Mouse (Mus musculus) heart, embryonic 10.5 days (tissue): ENCODE results near the gene Flnb. TPM values are rescaled to one million over a fixed set of nuclear protein-coding genes. Genes with fewer than 3 reads are reported as not detected.

ENCODE experiments used
- DNase-seq: peaks from one replicate; pipeline ENCODE4 v3.0.0-alpha.2; 2017; ENCODE audit warnings: low spot score
- H3K27ac ChIP-seq: fragments of 300-500 bp; sonication (generic); 2 replicates; pipeline ENCODE4 v1.5.1; 2016; ENCODE audit warnings: mild to moderate bottlenecking
- H3K27me3 ChIP-seq: fragments of 300-500 bp; sonication (generic); 2 replicates; pipeline ENCODE4 v1.6.1; 2016; ENCODE audit warnings: mild to moderate bottlenecking; ENCODE audit not compliant: poor library complexity, insufficient read depth, severe bottlenecking
- H3K36me3 ChIP-seq: fragments of 300-500 bp; sonication (generic); 2 replicates; pipeline ENCODE4 v1.6.1; 2016; ENCODE audit warnings: mild to moderate bottlenecking, moderate library complexity
- H3K4me1 ChIP-seq: fragments of 300-500 bp; sonication (generic); 2 replicates; pipeline ENCODE4 v1.6.1; 2016; ENCODE audit warnings: mild to moderate bottlenecking
- H3K4me3 ChIP-seq: fragments of 300-500 bp; sonication (generic); 2 replicates; pipeline ENCODE4 v1.5.1; 2016; ENCODE audit warnings: mild to moderate bottlenecking, moderate library complexity
- H3K9me3 ChIP-seq: fragments of 300-500 bp; sonication (generic); 2 replicates; pipeline ENCODE4 v1.6.1; 2016; ENCODE audit warnings: mild to moderate bottlenecking, moderate library complexity
- WGBS: fragments of 180-500 bp; shearing (Covaris S2); methylation state at CpG from one replicate; pipeline ENCODE4 v1.1.7; 2016; 5-methylcytosine and 5-hydroxymethylcytosine counted together
- polyA plus RNA-seq: library from polyadenylated mRNA; unstranded; fragments of >200 nt; fragmentation: Nextera tagmentation; extraction: Ambion mirVana; gene quantifications from 2 replicates; pipeline ENCODE4 v1.2.1, GENCODE M21; 2016

The Flnb gene
- 15.2 and 18.5 TPM in 2 replicates for polyA plus RNA-seq

DNA sequence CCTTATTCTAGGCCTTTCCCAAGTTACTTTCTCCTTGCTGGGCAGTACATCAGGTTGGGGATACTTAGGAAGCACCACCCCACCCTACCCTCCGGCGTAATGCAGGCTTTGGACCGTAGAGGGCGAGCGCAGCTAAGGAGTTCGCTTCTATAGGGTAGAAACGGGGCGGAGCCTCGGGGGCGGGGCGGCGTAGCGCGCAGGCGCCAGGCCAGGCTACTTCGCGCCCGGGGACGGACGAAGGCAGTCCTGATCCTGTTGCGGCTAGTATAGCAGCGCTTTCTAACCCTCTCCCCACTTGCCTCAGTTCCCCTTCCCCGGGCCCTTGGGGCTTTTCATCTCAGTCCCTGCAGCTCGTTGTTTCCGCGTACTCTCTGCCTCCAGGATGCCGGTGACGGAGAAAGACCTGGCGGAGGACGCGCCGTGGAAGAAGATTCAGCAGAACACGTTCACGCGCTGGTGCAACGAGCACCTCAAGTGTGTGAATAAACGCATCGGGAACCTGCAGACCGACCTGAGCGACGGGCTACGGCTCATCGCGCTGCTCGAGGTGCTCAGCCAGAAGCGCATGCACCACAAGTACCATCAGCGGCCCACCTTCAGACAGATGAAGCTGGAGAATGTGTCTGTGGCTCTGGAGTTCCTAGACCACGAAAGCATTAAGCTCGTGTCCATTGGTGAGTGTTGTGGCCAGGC is at the start of gene Flnb:
Gene Flnb, plus strand, starts transcription at position 188 of the 693 bp plus-strand sequence.
- no peaks in the 10 kb centered on the region for H3K36me3 ChIP-seq
- DNase-seq: peak; percentile 96
- H3K27ac ChIP-seq: peak within 1 kb of the TSS; percentile 83
- WGBS: under 1% methylated on average over 49 of the region's 49 CpGs
- no peaks in the 10 kb centered on the region for H3K9me3 ChIP-seq
- peaks cover 46% of the 10 kb centered on the region for H3K4me1 ChIP-seq
- H3K27me3 ChIP-seq: no peaks in the 10 kb centered on the region
- H3K4me3 ChIP-seq: peak within 1 kb of the TSS; percentile 78

DNA sequence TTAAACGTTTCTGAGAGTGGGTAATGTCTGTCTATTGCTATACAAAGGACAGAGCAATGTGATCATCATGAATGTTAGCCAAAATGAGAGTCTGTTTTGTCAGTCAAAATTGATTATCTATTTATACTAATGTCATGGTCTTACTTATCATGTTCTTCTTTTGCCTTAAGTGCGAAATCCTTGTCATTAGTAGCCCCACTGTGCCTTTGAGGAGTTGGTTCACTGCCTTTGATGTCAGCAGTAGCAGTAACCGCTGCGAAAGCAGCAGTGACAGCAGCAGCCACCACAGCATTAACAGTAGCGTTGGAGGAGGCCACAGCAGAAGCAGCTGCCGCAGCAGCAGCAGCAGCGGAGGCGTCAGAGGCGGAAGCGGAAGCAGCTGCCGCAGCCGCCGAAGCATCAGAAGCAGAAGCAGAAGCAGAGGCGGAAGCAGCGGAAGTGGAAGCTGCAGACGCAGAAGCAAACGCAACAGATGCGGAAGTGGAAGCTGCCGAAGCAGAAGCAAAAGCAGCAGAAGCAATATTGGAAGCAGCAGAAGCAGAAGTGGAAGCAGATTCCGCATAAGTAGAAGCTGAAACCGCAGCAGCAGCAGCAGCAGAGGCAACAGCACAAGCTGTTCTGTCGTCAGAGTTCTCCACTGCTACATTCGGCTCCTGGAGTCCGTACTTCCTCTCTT is 43.9 kb upstream of the Flnb start:
- peak; percentile 85 for DNase-seq
- H3K27me3 ChIP-seq: no peaks in the 10 kb centered on the region
- peak overlapping the region; percentile 60 for H3K4me3 ChIP-seq
- H3K9me3 ChIP-seq: no peaks in the 10 kb centered on the region
- 0 out of 2 replicates have a peak, but pooled peaks cover 4% of the 10 kb centered on the region for H3K4me1 ChIP-seq
- WGBS: 24% methylated on average over 24 of the region's 24 CpGs
- H3K27ac ChIP-seq: peak overlapping the region; percentile 87
- H3K36me3 ChIP-seq: no peaks in the 10 kb centered on the region

DNA sequence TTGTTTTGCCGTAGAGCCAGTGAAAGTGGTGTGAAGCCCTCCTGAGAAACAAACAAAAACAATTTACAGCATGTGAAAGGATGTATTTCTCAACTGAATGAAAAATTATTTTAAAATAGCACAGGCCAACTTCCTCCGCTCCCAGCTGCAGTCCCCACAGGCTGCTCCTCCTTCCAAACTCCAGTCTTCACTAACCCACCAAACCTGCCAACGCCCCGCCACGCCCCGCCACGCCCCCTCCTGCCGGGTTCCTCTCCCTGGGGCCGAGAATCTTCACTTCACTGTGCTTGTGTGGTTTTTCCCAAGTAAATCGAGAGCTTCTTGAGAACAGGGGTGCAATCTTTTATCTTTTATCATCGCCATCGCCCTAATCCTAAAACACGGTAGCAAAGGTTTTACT is 31.7 kb upstream of the Flnb start:
- WGBS: 30% methylated on average over 13 of the region's 13 CpGs

DNA sequence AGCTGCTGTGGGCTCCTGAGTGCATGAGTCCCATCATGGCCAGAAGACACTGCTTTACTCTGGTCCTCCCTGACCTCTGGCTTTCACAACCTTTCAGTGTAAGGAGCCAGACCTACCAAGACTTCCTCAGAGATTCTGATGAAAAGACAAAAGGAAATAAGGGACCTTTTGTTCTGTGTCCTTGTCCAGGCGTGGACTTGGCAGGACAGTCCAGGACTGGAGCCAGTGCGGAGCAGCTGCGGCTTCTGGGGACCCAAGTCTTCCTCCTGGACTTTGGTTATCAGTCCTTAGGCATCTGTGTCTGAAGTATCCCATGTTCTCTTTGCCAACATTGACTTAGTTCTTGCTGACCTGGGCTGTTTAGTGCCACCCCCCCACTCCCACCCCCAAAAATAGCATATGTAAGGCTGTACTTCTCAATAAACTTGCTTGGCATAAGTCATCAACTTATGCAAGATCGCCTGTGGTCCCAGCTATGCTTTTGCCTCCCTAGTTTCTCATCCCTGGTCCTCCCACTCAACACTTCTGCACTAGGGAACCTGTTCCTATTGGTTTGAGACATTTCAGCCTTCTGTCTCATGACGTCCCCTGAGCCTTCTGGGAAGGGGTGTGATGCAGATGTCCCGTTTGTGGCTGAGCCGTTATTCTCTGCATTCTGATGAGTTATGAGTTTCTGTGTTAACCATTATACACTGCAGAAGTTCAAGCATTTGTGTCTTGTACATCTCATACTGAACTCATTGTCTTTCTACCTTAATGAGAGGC is 28.3 kb upstream of the Flnb start:
- peaks cover 4% of the 10 kb centered on the region; the same call in 1 of the 2 replicates for H3K27me3 ChIP-seq
- DNase-seq: no peak
- H3K4me1 ChIP-seq: peaks cover 7% of the 10 kb centered on the region; the same call in 1 of the 2 replicates
- no peak overlapping the region for H3K27ac ChIP-seq
- no peak overlapping the region for H3K4me3 ChIP-seq
- WGBS: 81% methylated on average over 7 of the region's 7 CpGs
- H3K36me3 ChIP-seq: no peaks in the 10 kb centered on the region
- H3K9me3 ChIP-seq: no peaks in the 10 kb centered on the region

More for the DNA sequence above, 31.7 kb upstream of the Flnb start:
- DNase-seq: no peak
- Histone ChIP-seq H3K27me3 (no peaks in the 10 kb centered on the region), H3K27ac (no peak overlapping the region), H3K4me3 (no peak overlapping the region), H3K36me3 (no peaks in the 10 kb centered on the region), H3K4me1 (no peaks in the 10 kb centered on the region; the same call in 1 of the 2 replicates), H3K9me3 (no peaks in the 10 kb centered on the region)

DNA sequence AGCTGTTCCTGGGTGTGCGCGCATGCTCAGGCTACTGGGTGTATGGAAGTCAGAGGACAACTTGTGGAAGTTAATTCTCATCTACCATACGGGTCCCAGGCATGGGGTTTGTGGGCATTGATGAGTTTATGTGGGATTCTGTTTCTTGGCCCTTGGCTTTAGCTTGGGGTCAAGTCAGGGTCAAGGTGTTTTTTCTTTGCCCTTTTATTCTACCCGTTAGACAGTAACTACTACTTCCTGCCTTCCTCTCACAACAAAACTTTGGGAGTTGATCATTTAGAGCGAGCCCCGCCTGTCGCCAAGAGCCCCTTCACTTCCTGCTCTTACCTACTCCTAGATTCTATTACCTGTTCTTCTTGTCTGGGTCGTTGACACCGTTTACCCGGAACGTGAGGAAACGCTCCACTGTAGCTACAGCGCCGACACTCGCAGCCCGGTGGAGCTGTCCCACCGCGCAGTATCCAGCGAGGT is 26.7 kb upstream of the Flnb start:
- Histone ChIP-seq H3K27ac (peak overlapping the region; percentile 37; the same call in 1 of the 2 replicates), H3K9me3 (no peaks in the 10 kb centered on the region), H3K36me3 (no peaks in the 10 kb centered on the region), H3K4me3 (peak overlapping the region; percentile 62), H3K27me3 (peaks cover 4% of the 10 kb centered on the region; the same call in 1 of the 2 replicates), H3K4me1 (peaks cover 7% of the 10 kb centered on the region; the same call in 1 of the 2 replicates)
- WGBS: 12% methylated on average over 19 of the region's 19 CpGs
- DNase-seq: no peak

DNA sequence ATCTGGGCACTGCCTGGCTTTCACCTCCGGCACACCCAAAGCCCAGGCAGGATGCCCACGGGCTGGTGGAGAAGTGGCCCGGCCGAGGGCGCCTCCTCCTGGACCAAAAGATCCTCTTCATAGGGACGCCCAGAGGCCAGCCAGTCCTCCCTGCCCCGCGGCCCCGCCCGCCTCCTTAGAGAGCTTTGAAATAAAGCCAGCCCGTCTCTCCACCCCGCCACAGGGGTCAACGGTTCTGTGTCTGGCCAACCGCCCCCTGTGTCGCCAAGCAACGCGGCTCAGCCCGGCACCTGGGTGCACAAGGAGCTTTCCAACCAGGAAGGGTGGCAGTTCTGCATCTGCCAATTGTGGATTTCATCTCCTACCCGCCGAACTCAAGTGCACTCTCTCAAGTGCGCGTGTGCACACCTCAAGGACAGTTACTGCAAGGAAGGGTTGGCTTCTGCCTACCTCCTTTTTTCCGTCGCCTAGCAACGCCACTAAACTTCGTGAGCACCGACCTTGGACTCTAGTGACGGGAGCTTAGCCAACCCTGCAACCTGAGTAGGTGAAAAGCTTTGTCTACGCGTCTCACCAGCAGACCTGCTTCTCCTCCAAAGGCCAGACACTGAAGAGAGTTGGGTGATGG is 26.1 kb upstream of the Flnb start, which contains the start of gene Gm26661:
Gene Gm26661, plus strand, starts transcription at position 56 of the 628 bp plus-strand sequence.
- 2% methylated on average over 30 of the region's 30 CpGs for WGBS

DNA sequence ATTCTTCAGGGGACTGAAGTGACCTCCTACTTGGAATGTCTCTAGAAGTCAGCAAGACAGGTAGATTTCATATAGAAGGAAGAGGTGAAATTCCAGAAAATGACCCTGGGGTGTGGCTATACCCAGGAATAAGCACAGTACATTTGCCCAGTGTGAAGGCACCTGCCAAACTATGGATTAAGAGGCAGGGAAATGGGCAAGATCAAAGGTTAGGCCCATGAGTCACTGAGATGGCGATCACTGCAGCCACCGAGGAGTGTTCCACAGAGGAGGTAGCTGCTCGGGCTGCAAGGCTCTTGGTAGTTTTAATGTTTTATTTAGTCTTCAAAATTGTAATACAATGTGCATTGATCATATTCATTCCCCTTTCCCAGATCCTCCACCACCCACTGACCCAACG is 21.8 kb upstream of the Flnb start:
- H3K4me3 ChIP-seq: no peak overlapping the region
- H3K27ac ChIP-seq: no peak overlapping the region
- H3K4me1 ChIP-seq: peaks cover 7% of the 10 kb centered on the region; the same call in 1 of the 2 replicates
- no peaks in the 10 kb centered on the region for H3K36me3 ChIP-seq
- WGBS: 78% methylated on average over 4 of the region's 4 CpGs
- peaks cover 4% of the 10 kb centered on the region; the same call in 1 of the 2 replicates for H3K27me3 ChIP-seq
- no peaks in the 10 kb centered on the region for H3K9me3 ChIP-seq
- DNase-seq: no peak

More for the DNA sequence above, 26.1 kb upstream of the Flnb start, which contains the start of gene Gm26661:
- H3K4me3 ChIP-seq: peak within 1 kb of the TSS; percentile 62
- H3K27me3 ChIP-seq: peaks cover 4% of the 10 kb centered on the region; the same call in 1 of the 2 replicates
- H3K36me3 ChIP-seq: no peaks in the 10 kb centered on the region
- H3K4me1 ChIP-seq: peaks cover 7% of the 10 kb centered on the region; the same call in 1 of the 2 replicates
- H3K9me3 ChIP-seq: no peaks in the 10 kb centered on the region
- DNase-seq: peak; percentile 78
- peak within 1 kb of the TSS; percentile 37; the same call in 1 of the 2 replicates for H3K27ac ChIP-seq

DNA sequence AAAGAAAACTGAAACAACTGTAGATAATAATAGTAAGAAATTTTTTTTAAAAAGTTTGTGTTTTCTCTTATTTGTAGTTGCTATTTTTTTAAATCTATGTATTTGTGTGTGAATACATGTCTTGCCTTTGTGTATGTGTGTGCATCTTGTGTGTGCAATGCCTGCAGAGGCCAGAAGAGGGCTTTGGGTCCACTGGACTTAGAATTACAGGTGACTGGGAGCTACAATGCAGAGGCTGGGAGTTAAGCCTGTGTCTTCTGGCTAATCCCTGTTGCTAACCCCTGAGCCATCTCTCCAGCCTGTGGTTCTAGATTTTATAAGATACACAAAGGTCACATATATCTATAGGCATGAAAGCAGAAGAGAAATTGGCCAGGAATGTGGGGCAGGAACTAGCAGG is 17.1 kb upstream of the Flnb start:
- Histone ChIP-seq H3K9me3 (no peaks in the 10 kb centered on the region), H3K27ac (no peak overlapping the region), H3K27me3 (no peaks in the 10 kb centered on the region), H3K4me1 (peaks cover 6% of the 10 kb centered on the region; the same call in 1 of the 2 replicates), H3K4me3 (no peak overlapping the region), H3K36me3 (no peaks in the 10 kb centered on the region)
- no peak for DNase-seq

DNA sequence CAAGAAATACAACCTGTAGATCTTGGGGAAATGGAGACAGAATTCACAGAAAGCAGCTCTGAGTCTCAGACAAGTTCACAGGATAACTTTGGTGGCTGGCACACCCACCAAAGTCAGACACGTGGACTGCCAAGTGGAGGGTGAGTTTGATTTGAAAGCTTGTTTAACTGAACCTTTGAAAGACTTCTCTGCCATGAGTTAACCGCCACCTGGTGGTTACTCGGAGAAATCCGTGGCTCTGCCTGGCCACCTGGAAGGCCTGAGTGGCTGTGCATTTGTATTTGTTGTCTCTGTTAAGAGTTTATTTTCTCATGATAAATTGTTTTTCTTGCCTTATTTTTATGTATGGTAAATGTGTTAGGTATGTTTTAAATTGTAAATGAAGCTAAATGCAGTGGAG is 15.9 kb upstream of the Flnb start:
- peaks cover 6% of the 10 kb centered on the region; the same call in 1 of the 2 replicates for H3K4me1 ChIP-seq
- DNase-seq: no peak
- no peak overlapping the region for H3K27ac ChIP-seq
- no peaks in the 10 kb centered on the region for H3K27me3 ChIP-seq
- 13% methylated on average over 4 of the region's 4 CpGs for WGBS
- H3K36me3 ChIP-seq: no peaks in the 10 kb centered on the region
- H3K9me3 ChIP-seq: no peaks in the 10 kb centered on the region
- no peak overlapping the region for H3K4me3 ChIP-seq

DNA sequence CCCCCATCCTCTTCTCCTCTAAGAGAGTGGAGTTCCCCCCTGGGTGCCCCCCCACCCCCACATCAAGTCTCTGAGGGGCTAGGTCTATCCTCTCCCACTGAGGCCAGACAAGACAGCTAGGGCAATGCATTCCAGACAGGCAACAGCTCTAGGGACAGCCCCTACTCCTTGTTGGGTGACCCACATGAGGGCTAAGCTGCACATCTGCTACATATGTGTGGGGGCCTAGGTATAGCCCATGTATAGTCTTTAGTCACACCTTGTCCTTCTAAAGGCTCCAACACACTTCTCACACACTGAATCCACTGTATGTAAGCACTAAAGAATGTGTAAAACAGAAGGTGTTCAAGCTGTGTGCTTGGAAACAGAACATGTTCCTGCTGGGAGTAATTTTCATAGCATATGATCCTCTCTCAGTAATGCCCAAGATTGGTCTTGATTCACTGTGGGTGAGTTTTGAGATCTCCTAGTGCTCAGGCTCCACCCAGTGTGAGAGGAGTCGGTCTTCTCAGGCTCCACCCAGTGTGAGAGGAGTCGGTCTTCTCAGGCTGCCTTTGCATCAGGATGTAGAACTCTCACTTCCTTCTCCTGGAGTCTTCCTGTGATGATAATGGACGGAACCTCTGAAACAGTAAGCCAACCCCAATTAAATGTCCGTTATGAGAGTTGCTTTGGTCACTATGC is 13.7 kb upstream of the Flnb start:
- Histone ChIP-seq H3K36me3 (no peaks in the 10 kb centered on the region), H3K4me3 (no peak overlapping the region), H3K27ac (no peak overlapping the region), H3K27me3 (no peaks in the 10 kb centered on the region), H3K9me3 (no peaks in the 10 kb centered on the region), H3K4me1 (peaks cover 22% of the 10 kb centered on the region)
- no peak for DNase-seq
- WGBS: 45% methylated on average over 4 of the region's 4 CpGs

DNA sequence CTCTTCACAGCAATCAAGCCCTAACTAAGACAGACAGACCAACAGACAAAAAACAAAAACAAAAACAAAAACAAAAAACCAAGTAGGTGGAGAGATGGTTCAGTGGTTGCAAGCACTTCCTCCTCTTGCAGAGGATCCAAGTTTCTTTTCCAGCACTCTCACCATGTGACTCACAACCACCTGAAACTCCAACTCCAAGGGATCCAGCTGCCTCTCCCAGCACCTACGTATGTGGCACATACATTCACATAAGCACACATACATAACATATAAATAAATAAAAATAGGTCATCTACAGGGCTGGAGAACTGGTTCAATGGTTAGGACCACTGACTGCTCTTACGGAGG is 13.2 kb upstream of the Flnb start:
- DNase-seq: no peak
- Histone ChIP-seq H3K4me3 (no peak overlapping the region), H3K4me1 (peaks cover 26% of the 10 kb centered on the region), H3K27ac (no peak overlapping the region), H3K36me3 (no peaks in the 10 kb centered on the region), H3K9me3 (no peaks in the 10 kb centered on the region), H3K27me3 (no peaks in the 10 kb centered on the region)
- WGBS: 89% methylated on average over 2 of the region's 2 CpGs

DNA sequence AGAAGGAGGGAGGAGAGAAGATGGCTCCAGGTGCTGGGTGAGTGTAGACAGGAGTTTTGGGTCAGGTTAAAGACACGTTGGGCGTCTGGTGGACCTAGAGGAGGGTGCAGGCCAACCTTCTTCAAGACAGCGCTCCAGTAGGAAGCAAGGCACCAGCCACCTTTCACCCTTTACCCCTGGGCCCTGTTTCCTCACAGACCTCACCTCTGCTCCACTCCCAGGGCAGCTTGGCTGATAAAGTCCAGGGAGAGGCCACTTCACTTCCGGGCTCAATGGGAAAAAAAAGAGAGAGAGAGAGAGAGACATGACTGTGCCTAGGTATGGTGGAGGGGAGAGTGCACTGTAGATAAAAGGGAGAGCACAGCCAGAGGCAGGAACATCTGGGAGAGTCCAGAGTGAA is 10.0 kb upstream of the Flnb start:
- H3K4me1 ChIP-seq: peaks cover 29% of the 10 kb centered on the region
- H3K27me3 ChIP-seq: no peaks in the 10 kb centered on the region
- H3K9me3 ChIP-seq: no peaks in the 10 kb centered on the region
- H3K36me3 ChIP-seq: no peaks in the 10 kb centered on the region
- peak; percentile 65 for DNase-seq
- WGBS: 42% methylated on average over 4 of the region's 4 CpGs
- H3K27ac ChIP-seq: peak overlapping the region; percentile 56; the same call in 1 of the 2 replicates
- no peak overlapping the region for H3K4me3 ChIP-seq
